Mouse (Mus musculus) testis, adult 2 months (tissue): ENCODE results near the gene Crlf1. TPM values are rescaled to one million over a fixed set of nuclear protein-coding genes. Genes with fewer than 3 reads are reported as not detected.
"Not testable (repeated sequence)": the region's sequence is repeated elsewhere in the genome, so short reads cannot be mapped to it uniquely, and the experiment has no call there.

Source experiments
- H3K27ac ChIP-seq: fragments of 200-500 bp; 2 replicates; pipeline ENCODE4 v1.5.1; 2012; ENCODE audit warnings: low read depth, low read length; ENCODE audit not compliant: control insufficient read depth, insufficient read depth
- H3K27me3 ChIP-seq: fragments of 200-500 bp; 2 replicates; pipeline ENCODE4 v1.6.1; 2012; ENCODE audit warnings: mild to moderate bottlenecking, low read length, moderate library complexity; ENCODE audit not compliant: control insufficient read depth, insufficient read depth
- H3K36me3 ChIP-seq: fragments of 200-500 bp; 2 replicates; pipeline ENCODE4 v1.6.1; 2012; ENCODE audit warnings: mild to moderate bottlenecking, low read length; ENCODE audit not compliant: control insufficient read depth, insufficient read depth
- H3K4me1 ChIP-seq: fragments of 200-500 bp; 2 replicates; pipeline ENCODE4 v1.6.1; 2012; ENCODE audit warnings: low read length; ENCODE audit not compliant: control insufficient read depth, insufficient read depth
- H3K4me3 ChIP-seq: fragments of 200-500 bp; 2 replicates; pipeline ENCODE4 v1.5.1; 2012; ENCODE audit warnings: low read depth, mild to moderate bottlenecking, low read length, moderate library complexity, mixed read lengths; ENCODE audit not compliant: control insufficient read depth
- CTCF ChIP-seq: fragments of 200-500 bp; IDR thresholded peaks from 2 replicates; pipeline ENCODE4 v1.5.1; 2012; ENCODE audit warnings: low read depth, mild to moderate bottlenecking, inconsistent platforms, low read length, moderate library complexity; ENCODE audit not compliant: control insufficient read depth, insufficient read depth, insufficient replicate concordance
- POLR2A ChIP-seq: fragments of 200-500 bp; IDR thresholded peaks from 2 replicates; pipeline ENCODE4 v1.6.1; 2012; ENCODE audit warnings: low read depth, mild to moderate bottlenecking, inconsistent platforms, low read length, moderate library complexity; ENCODE audit not compliant: control insufficient read depth
- polyA plus RNA-seq: library from polyadenylated mRNA; depleted of rRNA; stranded (reverse); fragments of >200 nt; gene quantifications from 2 replicates; pipeline ENCODE4 v1.2.3, GENCODE M21; 2012

Crlf1 gene
- polyA plus RNA-seq, 1 experiment: 126 TPM

GRCm38 (mm10) chr8:70505698-70506327 is 12.9 kb downstream of the Crlf1 start:
- Histone ChIP-seq H3K36me3 (no peaks in the 10 kb centered on the region; the same call in 1 of the 2 replicates), H3K4me1 (peaks cover 49% of the 10 kb centered on the region), H3K27ac (peak overlapping the region; percentile 63), H3K4me3 (peak overlapping the region; percentile 83), H3K27me3 (no peaks in the 10 kb centered on the region)
- peak; percentile 5; the same call in 1 of the 2 replicates for TF ChIP-seq CTCF
- TF ChIP-seq POLR2A: no peak

GRCm38 (mm10) chr8:70506328-70507026 is 13.5 kb downstream of the Crlf1 start, which contains the start of gene Rex1bd:
TSS of gene Rex1bd (minus strand) at chr8:70506752.
- Histone ChIP-seq H3K4me1 (peaks cover 45% of the 10 kb centered on the region), H3K27me3 (no peaks in the 10 kb centered on the region), H3K4me3 (peak within 1 kb of the TSS; percentile 83), H3K27ac (peak within 1 kb of the TSS; percentile 63), H3K36me3 (no peaks in the 10 kb centered on the region; the same call in 1 of the 2 replicates)
- TF ChIP-seq POLR2A (peak; percentile 8; the same call in 1 of the 2 replicates), CTCF (peak; percentile 69; the same call in 1 of the 2 replicates)

GRCm38 (mm10) chr8:70507027-70507393 is 14.1 kb downstream of the Crlf1 start:
- H3K27me3 ChIP-seq: no peaks in the 10 kb centered on the region
- no peaks in the 10 kb centered on the region; the same call in 1 of the 2 replicates for H3K36me3 ChIP-seq
- H3K4me3 ChIP-seq: peak overlapping the region; percentile 83
- TF ChIP-seq CTCF: no peak
- TF ChIP-seq POLR2A: no peak
- H3K4me1 ChIP-seq: peaks cover 40% of the 10 kb centered on the region
- no peak overlapping the region; the same call in 1 of the 2 replicates for H3K27ac ChIP-seq

GRCm38 (mm10) chr8:70509281-70509952 is 16.5 kb downstream of the Crlf1 start:
- Histone ChIP-seq H3K4me3 (peak overlapping the region; percentile 96), H3K27ac (peak overlapping the region; percentile 99), H3K4me1 (peaks cover 20% of the 10 kb centered on the region), H3K27me3 (no peaks in the 10 kb centered on the region), H3K36me3 (peaks cover 3% of the 10 kb centered on the region)
- TF ChIP-seq POLR2A (no peak), CTCF (no peak)

- TF ChIP-seq CTCF (no peak), POLR2A (peak; percentile 92)
- Histone ChIP-seq H3K36me3 (peaks cover 3% of the 10 kb centered on the region), H3K4me3 (peak within 1 kb of the TSS; percentile 96), H3K27ac (peak within 1 kb of the TSS; percentile 99), H3K27me3 (no peaks in the 10 kb centered on the region), H3K4me1 (peaks cover 13% of the 10 kb centered on the region)
These were observed 17.4 kb downstream of the Crlf1 start, which contains the start of gene Uba52 for GRCm38 (mm10) chr8:70510228-70510915. TSS of gene Uba52 (minus strand) at chr8:70510801.

- peak overlapping the region; percentile 96 for H3K4me3 ChIP-seq
- H3K27ac ChIP-seq: peak overlapping the region; percentile 99
- not testable (repeated sequence) for H3K4me1 ChIP-seq, H3K36me3 ChIP-seq, H3K27me3 ChIP-seq
These were observed 18.2 kb downstream of the Crlf1 start for GRCm38 (mm10) chr8:70511174-70511573.
